Mouse (Mus musculus) retina, postnatal 1 day (tissue): ENCODE measurements around the gene Gm21748.
"Not testable (repeated sequence)": the region's sequence is repeated elsewhere in the genome, so short reads cannot be mapped to it uniquely, and the experiment has no call there.

ENCODE experiments used
- DNase-seq: peaks from one replicate; pipeline ENCODE4 v3.0.0-alpha.2; 2012

Gm21748 gene

GRCm38 (mm10) chrY:90839077-90839476, at the start of gene Gm21748:
TSS of gene Gm21748 (minus strand) at chrY:90839177.
- DNase-seq: not testable (repeated sequence)
